Mouse (Mus musculus) olfactory bulb, adult 2 months (tissue): Measurements from ENCODE around the gene Ifna2. TPM values are rescaled to one million over a fixed set of nuclear protein-coding genes. Genes with fewer than 3 reads are reported as not detected.

Experiments
- H3K27ac ChIP-seq: fragments of 200-500 bp; 2 replicates; pipeline ENCODE4 v1.5.1; 2012; ENCODE audit warnings: low read depth, low read length; ENCODE audit not compliant: insufficient read depth
- H3K4me1 ChIP-seq: fragments of 200-500 bp; 2 replicates; pipeline ENCODE4 v1.6.1; 2012; ENCODE audit warnings: low read length; ENCODE audit not compliant: control insufficient read depth, insufficient read depth
- H3K4me3 ChIP-seq: fragments of 200-500 bp; 2 replicates; pipeline ENCODE4 v1.5.1; 2012; ENCODE audit warnings: mild to moderate bottlenecking, low read depth, low read length, moderate library complexity; ENCODE audit not compliant: insufficient read depth
- CTCF ChIP-seq: fragments of 200-500 bp; IDR thresholded peaks from 2 replicates; pipeline ENCODE4 v1.5.1; 2012; ENCODE audit warnings: low read depth, mild to moderate bottlenecking, low read length, moderate library complexity; ENCODE audit not compliant: insufficient read depth
- POLR2A ChIP-seq: fragments of 200-500 bp; IDR thresholded peaks from 2 replicates; pipeline ENCODE4 v1.6.1; 2012; ENCODE audit warnings: mild to moderate bottlenecking, low read depth, low read length, moderate library complexity; ENCODE audit not compliant: insufficient read depth
- WGBS: fragments of 180-500 bp; shearing (Covaris S2); methylation state at CpG from one replicate; pipeline ENCODE4 v1.1.7; 2018; 5-methylcytosine and 5-hydroxymethylcytosine counted together
- polyA plus RNA-seq: library from polyadenylated mRNA; stranded (reverse); fragments of >200 nt; gene quantifications from 2 replicates; pipeline ENCODE4 v1.2.4, GENCODE M21; 2012; ENCODE audit warnings: low replicate concordance; ENCODE audit not compliant: missing spikeins, insufficient read depth, insufficient read length

The Ifna2 gene
- polyA plus RNA-seq, 1 experiment, result not detected

DNA sequence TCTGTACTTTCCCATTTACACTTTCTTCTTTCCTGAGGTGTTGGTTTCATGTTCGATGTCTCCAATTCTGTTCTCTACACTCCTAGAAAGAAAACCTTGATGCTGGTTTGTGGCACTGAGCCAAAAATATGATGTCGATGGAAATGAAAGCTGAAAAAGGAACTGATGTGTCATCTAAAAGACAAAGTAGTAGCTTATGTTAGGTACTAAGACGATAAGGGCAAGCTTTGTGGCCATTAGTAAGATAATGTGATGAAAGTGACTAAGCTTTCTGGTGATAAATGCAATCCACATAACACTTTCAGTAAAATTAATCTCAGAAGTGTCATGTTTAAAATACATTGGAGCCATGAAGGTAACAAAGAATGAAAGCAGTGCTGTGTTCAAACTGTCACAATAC lies 2.4 kb downstream of the Ifna2 start:
- Histone ChIP-seq H3K4me3 (no peak overlapping the region), H3K27ac (no peak overlapping the region), H3K4me1 (no peaks in the 10 kb centered on the region)
- WGBS, result 74% methylated on average over 3 of the region's 3 CpGs
- TF ChIP-seq CTCF, result no peak
- TF ChIP-seq POLR2A, result no peak

DNA sequence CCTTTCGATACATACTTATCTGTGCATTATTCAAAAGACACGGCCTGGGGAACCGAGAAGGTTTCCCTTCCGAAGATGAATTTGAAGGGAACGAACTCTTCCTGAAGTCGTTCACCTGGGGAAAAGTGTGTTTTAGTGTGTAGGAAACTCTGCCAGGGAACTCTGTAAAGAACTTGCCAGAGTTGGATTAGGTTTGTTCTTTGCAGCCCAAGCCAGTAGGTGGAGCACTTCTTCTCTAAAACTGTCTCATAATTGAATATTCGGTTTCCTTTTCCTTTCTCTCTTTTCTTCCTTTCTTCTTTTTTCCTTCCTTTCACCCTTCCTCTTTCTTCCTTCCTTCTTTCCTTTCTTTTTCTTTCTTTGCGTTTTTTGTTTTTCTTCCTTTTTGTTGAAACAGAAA lies 3.4 kb downstream of the Ifna2 start:
- Histone ChIP-seq H3K4me3 (no peak overlapping the region), H3K27ac (no peak overlapping the region), H3K4me1 (no peaks in the 10 kb centered on the region)
- WGBS, result 46% methylated on average over 8 of the region's 8 CpGs
- TF ChIP-seq POLR2A (no peak), CTCF (no peak)

DNA sequence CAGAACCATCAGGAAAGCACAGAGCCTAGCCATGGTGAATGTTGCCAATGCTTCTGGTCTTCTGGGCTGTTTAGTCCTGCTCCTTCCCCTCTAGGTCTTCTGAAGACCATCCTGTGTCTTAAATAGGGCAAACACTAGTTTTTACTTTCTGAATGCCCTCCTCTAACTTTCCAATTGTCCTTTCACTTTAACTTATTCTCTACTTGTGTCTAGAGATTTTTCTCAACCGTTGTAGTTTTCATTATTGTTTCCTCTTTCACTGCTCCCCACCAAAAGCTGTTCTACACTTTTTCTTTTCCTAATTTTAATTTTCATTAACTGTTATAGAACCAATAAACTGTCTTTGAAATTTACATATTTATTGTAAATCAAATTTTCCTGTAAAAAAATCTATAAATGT lies 6.9 kb downstream of the Ifna2 start, which contains the start of gene Ifna16:
TSS of gene Ifna16 (minus strand) at position 101 of the 400 bp plus-strand sequence.
- Histone ChIP-seq H3K4me1 (no peaks in the 10 kb centered on the region), H3K4me3 (no peak within 1 kb of the TSS), H3K27ac (no peak within 1 kb of the TSS)
- WGBS, result 76% methylated on average over 1 of the region's 1 CpGs
- TF ChIP-seq CTCF (no peak), POLR2A (no peak)

DNA sequence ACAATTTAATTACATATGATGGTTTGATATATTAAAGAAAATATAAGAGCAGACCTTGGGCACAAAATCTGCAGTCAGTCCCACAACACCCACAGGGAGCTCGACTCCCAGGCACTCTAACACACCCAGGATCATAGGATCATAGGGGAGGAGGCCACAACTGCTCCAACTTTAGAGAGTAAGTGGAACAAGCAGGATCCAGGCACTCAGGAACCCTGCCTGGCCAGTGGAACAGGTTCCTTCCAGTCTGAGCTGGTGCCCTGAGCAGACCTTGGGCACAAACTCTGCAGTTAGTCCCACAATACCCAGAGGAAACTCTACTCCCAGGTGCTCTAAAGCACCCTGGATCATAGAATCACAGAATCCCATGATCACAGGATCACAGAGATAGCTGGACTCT lies 28.3 kb downstream of the Ifna2 start:
- Histone ChIP-seq H3K4me3 (no peak overlapping the region), H3K27ac (no peak overlapping the region), H3K4me1 (no peaks in the 10 kb centered on the region)
- 59% methylated on average over 1 of the region's 1 CpGs for WGBS
- no peak for TF ChIP-seq POLR2A
- no peak for TF ChIP-seq CTCF

DNA sequence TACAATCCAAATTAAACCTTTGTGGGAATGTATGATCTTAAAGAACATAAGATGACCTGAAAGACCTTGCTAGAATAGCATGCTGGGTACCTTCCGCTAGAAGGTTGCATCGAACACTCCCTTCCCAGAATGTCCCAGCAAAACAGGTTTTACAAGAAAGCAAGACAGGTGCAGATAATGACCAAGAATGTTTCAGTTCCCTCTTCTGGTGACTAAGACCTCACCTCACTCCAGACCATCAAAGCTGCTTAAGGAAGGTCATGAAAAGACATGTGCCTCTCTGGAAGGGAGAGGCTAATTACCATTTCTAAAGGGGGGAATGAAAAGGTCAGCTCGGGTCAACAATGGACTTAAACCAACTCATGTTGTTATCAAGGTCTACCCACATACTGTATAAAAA lies 30.1 kb downstream of the Ifna2 start:
- WGBS, result 69% methylated on average over 3 of the region's 3 CpGs
- H3K4me3 ChIP-seq, result no peak overlapping the region
- TF ChIP-seq POLR2A, result no peak
- TF ChIP-seq CTCF, result no peak
- no peaks in the 10 kb centered on the region for H3K4me1 ChIP-seq
- H3K27ac ChIP-seq, result no peak overlapping the region

DNA sequence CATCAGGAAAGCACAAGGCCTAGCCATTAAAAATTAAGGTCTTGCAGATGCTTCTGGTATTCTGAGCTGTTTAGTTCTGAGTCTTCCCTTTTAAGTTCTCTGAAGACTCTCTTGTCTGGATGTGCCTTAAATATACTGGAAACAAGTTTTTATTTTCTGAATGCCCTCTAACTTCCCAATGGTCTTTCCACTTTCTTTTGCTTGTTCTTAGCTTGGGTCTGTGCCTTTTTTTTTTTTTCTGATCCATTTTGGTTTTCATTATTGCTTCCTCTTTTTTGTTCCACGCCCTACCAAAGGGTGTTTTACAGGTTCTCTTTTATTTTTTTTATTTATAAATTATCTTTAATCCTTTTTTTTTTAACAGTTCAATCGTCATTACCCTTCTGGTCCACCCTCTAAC lies 39.4 kb downstream of the Ifna2 start, which contains the start of gene Ifna13:
TSS of gene Ifna13 (minus strand) at position 101 of the 400 bp plus-strand sequence.
- no peak within 1 kb of the TSS for H3K27ac ChIP-seq
- no peaks in the 10 kb centered on the region for H3K4me1 ChIP-seq
- no peak within 1 kb of the TSS for H3K4me3 ChIP-seq
- WGBS, result 53% methylated on average over 2 of the region's 2 CpGs
- TF ChIP-seq CTCF (no peak), POLR2A (no peak)

DNA sequence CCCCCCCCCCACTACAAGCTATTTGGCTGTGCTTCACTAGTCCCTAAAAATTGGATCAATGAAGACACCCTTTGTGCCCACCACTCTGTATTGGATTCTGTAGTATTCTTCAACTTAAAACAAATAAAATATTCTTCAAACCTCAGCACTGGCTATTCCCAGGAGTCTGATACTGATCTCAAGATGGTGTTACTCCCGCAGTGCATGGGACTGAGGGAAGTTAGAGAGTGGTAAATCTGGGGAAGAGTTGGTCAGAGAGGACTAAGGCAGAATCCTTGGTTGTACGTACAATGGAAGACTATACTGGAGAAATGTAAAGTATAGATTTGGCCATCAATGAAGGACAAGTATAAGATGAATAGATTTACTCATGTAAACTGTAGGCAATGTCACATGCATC lies 41.2 kb downstream of the Ifna2 start:
- TF ChIP-seq POLR2A, result no peak
- TF ChIP-seq CTCF, result no peak
- H3K4me3 ChIP-seq, result no peak overlapping the region
- H3K27ac ChIP-seq, result no peak overlapping the region
- WGBS, result 27% methylated on average over 2 of the region's 2 CpGs
- no peaks in the 10 kb centered on the region for H3K4me1 ChIP-seq

DNA sequence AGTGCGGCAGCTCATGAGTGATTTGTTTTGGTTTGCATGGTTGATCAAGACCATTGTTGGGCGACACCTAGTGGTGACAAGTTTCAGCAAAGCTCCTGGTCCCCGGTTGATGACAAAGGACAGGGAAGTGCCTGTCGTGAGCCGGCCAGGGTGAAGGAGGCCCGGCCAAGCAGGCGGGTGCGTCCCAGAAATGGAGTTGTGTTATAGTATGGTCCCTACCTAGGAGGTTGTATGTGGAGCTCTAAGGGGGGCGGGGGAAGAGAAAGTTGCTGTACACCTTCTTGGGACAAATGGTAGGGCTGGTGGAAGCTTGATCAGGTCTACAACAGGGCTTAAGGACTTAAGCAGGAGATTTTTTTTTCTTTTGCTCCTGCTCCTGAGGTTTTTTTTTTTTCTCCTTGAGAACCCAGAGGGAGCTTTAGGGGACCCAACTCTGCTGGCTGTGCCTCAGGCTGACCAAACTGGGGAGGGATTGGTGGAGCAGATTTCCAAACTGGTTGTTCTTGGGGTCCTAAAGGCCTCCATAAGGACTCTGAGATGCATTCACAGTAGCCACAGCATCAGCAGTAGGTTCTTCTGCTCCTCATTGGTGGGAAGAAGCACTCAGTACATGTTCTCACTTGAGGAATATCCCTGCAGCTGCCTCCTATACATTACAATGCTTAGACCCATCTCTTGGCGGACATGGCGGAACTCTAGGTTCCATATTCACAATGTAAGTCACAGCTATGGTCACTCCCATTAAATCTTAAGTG lies 42.5 kb downstream of the Ifna2 start:
- H3K4me1 ChIP-seq, result no peaks in the 10 kb centered on the region
- TF ChIP-seq CTCF, result peak; percentile 96
- no peak for TF ChIP-seq POLR2A
- 7% methylated on average over 11 of the region's 11 CpGs for WGBS
- H3K27ac ChIP-seq, result no peak overlapping the region
- H3K4me3 ChIP-seq, result peak overlapping the region; percentile 46

DNA sequence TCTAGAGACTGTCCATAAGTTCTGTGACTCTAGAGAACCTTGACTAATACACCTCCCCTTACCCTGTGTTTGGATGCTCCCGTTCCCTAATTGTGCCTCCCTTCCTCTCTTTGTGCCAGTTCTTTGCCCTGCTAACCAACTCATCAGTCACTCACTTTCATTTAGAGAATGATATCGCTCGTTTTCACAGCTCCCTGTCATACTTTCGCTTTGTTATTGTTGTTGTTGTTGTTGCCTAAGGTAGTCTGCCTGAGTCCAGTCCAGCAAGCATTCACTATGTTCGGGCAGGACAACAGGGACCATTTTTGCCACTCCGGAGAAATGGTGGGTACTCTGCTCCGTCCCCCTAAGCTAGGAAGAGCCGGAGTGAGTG lies 43.0 kb downstream of the Ifna2 start:
- no peak for TF ChIP-seq CTCF
- no peak for TF ChIP-seq POLR2A
- Histone ChIP-seq H3K4me1 (no peaks in the 10 kb centered on the region), H3K27ac (no peak overlapping the region), H3K4me3 (peak overlapping the region; percentile 46)
- 38% methylated on average over 8 of the region's 8 CpGs for WGBS
